ENCODE assay signal across 19 mouse cellular contexts in genomic region chr1:184002470-184002869, GRCm38 (mm10). TPM values are rescaled to one million over a fixed set of nuclear protein-coding genes. Genes with fewer than 3 reads are reported as not detected.
DNase-seq lines count a peak whose midpoint lies in the region; ATAC-seq lines count a peak whose summit lies in the region.
"Had no signal": no experiment of that assay in that cellular context is flagged by ENCODE, and none has a peak within 500 bp of the region (broad histone marks: within the 10 kb centered on the region; RNA-seq: fewer than 3 reads in every experiment).

No protein-coding gene starts in this region.

- 27% methylated on average over 2 of the region's 2 CpGs for WGBS in forebrain, embryonic 16.5 days
- 87% methylated on average over 2 of the region's 2 CpGs for WGBS in forebrain, embryonic 11.5 days

- DNase-seq in forebrain, embryonic 11.5 days (ENCODE audit: low spot score): no peak
- DNase-seq in left cerebral cortex, adult 9 months (ENCODE audit: low spot score in 2 of 2): peak; percentile 10 to 11
- DNase-seq in left cerebral cortex, postnatal 36 days (ENCODE audit: low spot score in 2 of 2): no peak
- DNase-seq in brain, adult 2 months (ENCODE audit: low read depth, low spot score): peak; percentile 24
- peak; percentile 14 to 29 for DNase-seq in layer of hippocampus, postnatal 10 days (ENCODE audit: low spot score in 2 of 2)
- no peak for DNase-seq in heart, postnatal 4 days
- DNase-seq: adrenal gland, adult 8-10 months; gastrocnemius, postnatal 25 days; kidney, adult 18-20 months; kidney, postnatal 36 days; midbrain, embryonic 14.5 days had no signal

- H3K27me3 ChIP-seq in forebrain, embryonic 16.5 days (replicated peaks; ENCODE audit: control insufficient read depth, insufficient read depth, low read length): no peaks in the 10 kb centered on the region
- no peaks in the 10 kb centered on the region for H3K27me3 ChIP-seq in forebrain, embryonic 11.5 days (ENCODE audit: control insufficient read depth, insufficient read depth, low read length)
- H3K27me3 ChIP-seq: CH12.LX; embryonic facial prominence, embryonic 12.5 days; hindbrain, embryonic 15.5 days; liver, embryonic 12.5 days; lung, embryonic 15.5 days had no signal

- H3K4me2 ChIP-seq in forebrain, embryonic 16.5 days (ENCODE audit: low read length): no peak overlapping the region
- H3K4me2 ChIP-seq in forebrain, embryonic 11.5 days (ENCODE audit: low read depth, low read length, severe bottlenecking): no peak overlapping the region
- H3K4me2 ChIP-seq: embryonic facial prominence, embryonic 12.5 days; hindbrain, embryonic 15.5 days; liver, embryonic 12.5 days; lung, embryonic 15.5 days had no signal

- intact Hi-C loops in left cerebral cortex, postnatal 36 days (cut with DNase I): no loop called here

- H3K9ac ChIP-seq in forebrain, embryonic 16.5 days (replicated peaks; ENCODE audit: low read depth, low read length): no peak overlapping the region
- H3K9ac ChIP-seq in forebrain, embryonic 11.5 days (ENCODE audit: low read length): no peak overlapping the region
- H3K9ac ChIP-seq: embryonic facial prominence, embryonic 12.5 days; hindbrain, embryonic 15.5 days; liver, embryonic 12.5 days; lung, embryonic 15.5 days had no signal

- H3K4me1 ChIP-seq in forebrain, embryonic 16.5 days (replicated peaks; ENCODE audit: control insufficient read depth, insufficient read depth, low read length): peaks cover 5% of the 10 kb centered on the region; the same call in 1 of the 2 replicates
- H3K4me1 ChIP-seq in forebrain, embryonic 11.5 days (replicated peaks; ENCODE audit: control insufficient read depth, insufficient read depth, low read length): no peaks in the 10 kb centered on the region
- H3K4me1 ChIP-seq: embryonic facial prominence, embryonic 12.5 days; hindbrain, embryonic 15.5 days; liver, embryonic 12.5 days; lung, embryonic 15.5 days had no signal

- peak; percentile 73 for ATAC-seq in forebrain, embryonic 16.5 days
- ATAC-seq in forebrain, embryonic 11.5 days (replicated peaks; ENCODE audit: low FRiP score): no peak
- ATAC-seq in erythroid progenitor cell, adult 5-6 weeks (replicated peaks; ENCODE audit: low FRiP score, poor library complexity, severe bottlenecking): no peak
- ATAC-seq: liver, embryonic 12.5 days had no signal

- H3K36me3 ChIP-seq in forebrain, embryonic 16.5 days (ENCODE audit: control insufficient read depth, insufficient read depth): no peaks in the 10 kb centered on the region
- H3K36me3 ChIP-seq in forebrain, embryonic 11.5 days (ENCODE audit: control insufficient read depth, insufficient read depth, low read length): no peaks in the 10 kb centered on the region
- H3K36me3 ChIP-seq: embryonic facial prominence, embryonic 12.5 days; hindbrain, embryonic 15.5 days; liver, embryonic 12.5 days; lung, embryonic 15.5 days had no signal

- H3K27ac ChIP-seq in forebrain, embryonic 16.5 days (ENCODE audit: low read length): no peak overlapping the region
- no peak overlapping the region for H3K27ac ChIP-seq in forebrain, embryonic 11.5 days (ENCODE audit: low read depth, low read length)
- H3K27ac ChIP-seq: embryonic facial prominence, embryonic 12.5 days; hindbrain, embryonic 15.5 days; liver, embryonic 12.5 days; lung, embryonic 15.5 days; stomach, postnatal 0 days had no signal

- no peaks in the 10 kb centered on the region; the same call in 1 of the 2 replicates for H3K9me3 ChIP-seq in forebrain, embryonic 16.5 days (ENCODE audit: control insufficient read depth, low read length)
- H3K9me3 ChIP-seq in forebrain, embryonic 11.5 days (ENCODE audit: control insufficient read depth, low read length): no peaks in the 10 kb centered on the region
- H3K9me3 ChIP-seq: embryonic facial prominence, embryonic 12.5 days; hindbrain, embryonic 15.5 days; liver, embryonic 12.5 days; lung, embryonic 15.5 days had no signal

- H3K4me3 ChIP-seq in forebrain, embryonic 16.5 days (replicated peaks; ENCODE audit: low read length): no peak overlapping the region
- no peak overlapping the region for H3K4me3 ChIP-seq in forebrain, embryonic 11.5 days (ENCODE audit: low read depth, low read length)
- H3K4me3 ChIP-seq: embryonic facial prominence, embryonic 12.5 days; hindbrain, embryonic 15.5 days; liver, embryonic 12.5 days; lung, embryonic 15.5 days had no signal

RNA-seq across cellular contexts. Expression of gene Dusp10, which starts 10.6 kb away (rescaled TPM):
- polyA plus RNA-seq in forebrain, embryonic 16.5 days (2015; fragmentation: Nextera tagmentation; extraction: Ambion mirVana): 4.2 and 4.4 TPM in 2 replicates
- polyA plus RNA-seq in forebrain, embryonic 11.5 days (2014; fragmentation: Nextera tagmentation; extraction: Ambion mirVana): 10.0 and 10.8 TPM in 2 replicates
- total RNA-seq in left cerebral cortex, postnatal 36 days (2021): 1 to 10 TPM; 6.0 to 7.1 TPM
- total RNA-seq in layer of hippocampus, postnatal 10 days (2021): 1 to 10 TPM; 2.9 to 3.2 TPM
- total RNA-seq in erythroid progenitor cell, adult 5-6 weeks (2015; ENCODE audit: low replicate concordance): 3.6 and 7.1 TPM in 2 replicates
- total RNA-seq in erythroid progenitor cell, adult 5-6 weeks (2017; ENCODE audit: low replicate concordance): 1.5 and 3.1 TPM in 2 replicates
- 10 to 100 TPM; 11.3 to 13.8 TPM for total RNA-seq in heart, postnatal 4 days (2021)

RNA-seq across cellular contexts. Expression of gene 1700056E22Rik, which starts 31.6 kb away (rescaled TPM):
- polyA plus RNA-seq in forebrain, embryonic 16.5 days (2015; fragmentation: Nextera tagmentation; extraction: Ambion mirVana): 0.35 and 0.73 TPM in 2 replicates
- 1.2 and 2.0 TPM in 2 replicates for polyA plus RNA-seq in forebrain, embryonic 11.5 days (2014; fragmentation: Nextera tagmentation; extraction: Ambion mirVana)
- total RNA-seq in left cerebral cortex, postnatal 36 days (2021): under 1 TPM in 1 of 2 experiments, not detected in 1; 0.32 TPM
- total RNA-seq in layer of hippocampus, postnatal 10 days (2021): under 1 TPM in 1 of 2 experiments, not detected in 1; 0.36 TPM
- 1.1 TPM in 1 of 2 replicates, not detected in the other for total RNA-seq in erythroid progenitor cell, adult 5-6 weeks (2015; ENCODE audit: low replicate concordance)
- total RNA-seq in erythroid progenitor cell, adult 5-6 weeks (2017; ENCODE audit: low replicate concordance): 0.64 and 0.68 TPM in 2 replicates
- 1 to 10 TPM; 1.8 to 2.6 TPM for total RNA-seq in heart, postnatal 4 days (2021)

Comparison
In these comparisons a context has a peak if more than half of its experiments do, and no peak if none do; other contexts are left out.
1. DNase-seq: peak in left cerebral cortex, adult 9 months (2 of 2), brain, adult 2 months (single experiment) and layer of hippocampus, postnatal 10 days (2 of 2); none in forebrain, embryonic 11.5 days (single experiment), left cerebral cortex, postnatal 36 days (0 of 2) and heart, postnatal 4 days (single experiment).